22 mouse cellular contexts compared by ENCODE assay signal in the genomic region with DNA sequence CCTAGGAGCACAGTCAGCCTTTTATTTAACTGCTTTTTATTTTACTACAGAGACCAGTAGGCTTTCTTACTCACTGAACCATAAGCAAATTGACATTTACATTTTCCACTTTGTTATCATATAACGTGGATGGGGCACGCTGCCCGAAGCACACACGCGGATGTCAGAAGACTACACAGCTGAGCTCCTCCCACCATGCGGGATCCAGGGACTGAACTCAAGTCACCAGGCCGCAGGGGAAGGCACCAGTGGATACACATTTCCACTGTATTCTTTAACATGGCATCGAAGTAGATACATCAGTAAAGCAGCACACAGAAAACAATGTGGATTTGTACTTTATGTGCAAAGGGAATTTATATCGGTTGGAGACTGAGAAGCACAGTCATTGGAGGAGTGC. TPM values are rescaled to one million over a fixed set of nuclear protein-coding genes. Genes with fewer than 3 reads are reported as not detected.
DNase-seq lines count a peak whose midpoint lies in the region; ATAC-seq and TF ChIP-seq lines count a peak whose summit lies in the region.
"Had no signal": no experiment of that assay in that cellular context is flagged by ENCODE, and none has a peak within 500 bp of the region (broad histone marks: within the 10 kb centered on the region; RNA-seq: fewer than 3 reads in every experiment).

No protein-coding gene starts in this region.

- H3K4me1 ChIP-seq in heart, adult 2 months (ENCODE audit: control insufficient read depth, insufficient read depth, low read length): no peaks in the 10 kb centered on the region
- H3K4me1 ChIP-seq in midbrain, embryonic 11.5 days (ENCODE audit: control insufficient read depth, insufficient read depth, low read length): no peaks in the 10 kb centered on the region
- H3K4me1 ChIP-seq in midbrain, postnatal 0 days (ENCODE audit: insufficient read depth, low read length): no peaks in the 10 kb centered on the region

- TF ChIP-seq EP300 in heart, adult 2 months (IDR thresholded peaks at IDR 0.05; ENCODE audit: insufficient read depth, low read depth, low read length): no peak

- WGBS in heart, adult 2 months: 86% methylated on average over 9 of the region's 9 CpGs
- 91% methylated on average over 9 of the region's 9 CpGs for WGBS in midbrain, embryonic 11.5 days
- 92% methylated on average over 9 of the region's 9 CpGs for WGBS in midbrain, postnatal 0 days

- H3K36me3 ChIP-seq in heart, adult 2 months (ENCODE audit: control insufficient read depth, insufficient read depth, low read length): no peaks in the 10 kb centered on the region
- H3K36me3 ChIP-seq in midbrain, embryonic 11.5 days (ENCODE audit: control insufficient read depth, insufficient read depth, low read length): no peaks in the 10 kb centered on the region; the same call in 1 of the 2 replicates
- no peaks in the 10 kb centered on the region for H3K36me3 ChIP-seq in midbrain, postnatal 0 days (ENCODE audit: insufficient read depth, low read length)
- peaks cover 13% of the 10 kb centered on the region for H3K36me3 ChIP-seq in myocyte (ENCODE audit: control insufficient read depth, insufficient read depth)
- H3K36me3 ChIP-seq: G1E had no signal

- H3ac ChIP-seq in myocyte (ENCODE audit: control insufficient read depth, insufficient read length): no peak overlapping the region

- intact Hi-C loops in gastrocnemius, adult 2 months (cut with DNase I): loop anchor here (2.0 kb wide), 1 partner anchor 40 kb away; no protein-coding TSS in a partner anchor
- intact Hi-C loops in heart, adult 2 months (cut with DNase I): loop anchor here (5.0 kb wide), 1 partner anchor 38 kb away; no protein-coding TSS in a partner anchor

- peak overlapping the region; percentile 10 for H3K27ac ChIP-seq in gastrocnemius, adult 2 months
- H3K27ac ChIP-seq in heart, adult 2 months: no peak overlapping the region
- no peak overlapping the region for H3K27ac ChIP-seq in midbrain, embryonic 11.5 days (ENCODE audit: low read depth, low read length)
- H3K27ac ChIP-seq in midbrain, postnatal 0 days (ENCODE audit: low read depth, low read length): no peak overlapping the region

- no peaks in the 10 kb centered on the region for H3K9me3 ChIP-seq in midbrain, embryonic 11.5 days (ENCODE audit: control insufficient read depth, low read length)
- no peaks in the 10 kb centered on the region for H3K9me3 ChIP-seq in midbrain, postnatal 0 days (ENCODE audit: low read length)
- H3K9me3 ChIP-seq: G1E had no signal

- TF ChIP-seq CTCF in gastrocnemius, adult 2 months (IDR thresholded peaks at IDR 0.05): no peak
- no peak for TF ChIP-seq CTCF in heart, adult 2 months (IDR thresholded peaks at IDR 0.05)
- TF ChIP-seq CTCF in midbrain, postnatal 0 days (IDR thresholded peaks at IDR 0.05): no peak

- no peaks in the 10 kb centered on the region for H3K27me3 ChIP-seq in heart, adult 2 months (ENCODE audit: control insufficient read depth, insufficient read depth, low read length)
- H3K27me3 ChIP-seq in midbrain, embryonic 11.5 days (ENCODE audit: control insufficient read depth, insufficient read depth, low read length): no peaks in the 10 kb centered on the region
- no peaks in the 10 kb centered on the region for H3K27me3 ChIP-seq in midbrain, postnatal 0 days (ENCODE audit: insufficient read depth, low read length)
- H3K27me3 ChIP-seq in myocyte (ENCODE audit: control insufficient read depth, insufficient read depth, insufficient read length): no peaks in the 10 kb centered on the region
- H3K27me3 ChIP-seq: CH12.LX, Patski had no signal

- DNase-seq in gastrocnemius, adult 2 months: no peak
- no peak for DNase-seq in gastrocnemius, adult 18-20 months (ENCODE audit: low spot score)
- DNase-seq in heart, adult 11 months: peak; percentile 58
- no peak for DNase-seq in heart, adult 2 months
- peak; percentile 69 for DNase-seq in midbrain, embryonic 11.5 days (ENCODE audit: low spot score, missing footprints)
- DNase-seq in midbrain, postnatal 0 days (ENCODE audit: low spot score): no peak
- no peak for DNase-seq in urinary bladder, postnatal 25 days (ENCODE audit: low spot score)
- DNase-seq: adrenal gland, adult 2 months; adrenal gland, adult 8-10 months; adrenal gland, postnatal 10 days; adrenal gland, postnatal 14 days; adrenal gland, postnatal 25 days; adrenal gland, postnatal 36 days; B cell, adult 2 months; cerebellum, adult 11 months; cerebellum, adult 11-12 months had no signal

- H3K4me2 ChIP-seq in midbrain, embryonic 11.5 days: no peak overlapping the region
- no peak overlapping the region for H3K4me2 ChIP-seq in midbrain, postnatal 0 days (ENCODE audit: low read depth, low read length, poor library complexity, severe bottlenecking)
- H3K4me2 ChIP-seq in myocyte (ENCODE audit: low read depth): peak overlapping the region; percentile 1

- no peaks in the 10 kb centered on the region for H3K79me2 ChIP-seq in heart, adult 2 months (replicated peaks; ENCODE audit: control insufficient read depth, insufficient read depth, low read length)
- H3K79me2 ChIP-seq in myocyte (ENCODE audit: control insufficient read depth, insufficient read depth): peaks cover 23% of the 10 kb centered on the region

- H3K4me3 ChIP-seq in gastrocnemius, adult 2 months: no peak overlapping the region
- no peak overlapping the region for H3K4me3 ChIP-seq in heart, adult 2 months
- no peak overlapping the region for H3K4me3 ChIP-seq in midbrain, embryonic 11.5 days (ENCODE audit: low read depth, low read length)
- no peak overlapping the region for H3K4me3 ChIP-seq in midbrain, postnatal 0 days (ENCODE audit: low read depth, low read length)
- no peak overlapping the region for H3K4me3 ChIP-seq in myocyte

- no peak overlapping the region for H3K9ac ChIP-seq in heart, adult 2 months (ENCODE audit: low read depth, low read length)
- H3K9ac ChIP-seq in midbrain, embryonic 11.5 days (ENCODE audit: low read length): no peak overlapping the region
- no peak overlapping the region for H3K9ac ChIP-seq in midbrain, postnatal 0 days (replicated peaks; ENCODE audit: low read length, poor library complexity, severe bottlenecking)

- ATAC-seq in midbrain, embryonic 11.5 days (ENCODE audit: low FRiP score): no peak
- ATAC-seq in midbrain, postnatal 0 days (ENCODE audit: low FRiP score): no peak
- ATAC-seq: activated CD4-positive, CD25-positive, alpha-beta regulatory T cell, adult 4 months; CD4-positive, CD25-positive, alpha-beta regulatory T cell, adult 4 months; Patski had no signal

- no peak for TF ChIP-seq POLR2A in heart, adult 2 months (IDR thresholded peaks at IDR 0.05; ENCODE audit: insufficient read depth, low read depth, low read length)
- TF ChIP-seq POLR2A in myocyte (IDR thresholded peaks at IDR 0.05; ENCODE audit: insufficient read length, low read depth): no peak

TF ChIP-seq in myocyte, 11 proteins besides CTCF, POLR2A, EP300 and RAD21 (continues in another document):
- no peak for TF ChIP-seq E2F4 (IDR thresholded peaks at IDR 0.05; ENCODE audit: insufficient read depth)
- TF ChIP-seq SRF (IDR thresholded peaks at IDR 0.05; ENCODE audit: control insufficient read depth, insufficient read length, low read depth): no peak
- TF ChIP-seq USF1 (IDR thresholded peaks at IDR 0.05; ENCODE audit: low read depth): no peak
- TF ChIP-seq MYOD1 (IDR thresholded peaks at IDR 0.05; ENCODE audit: control insufficient read depth in 1 of 3, insufficient read length in 2 of 3, low read depth in 2 of 3): no peak
- no peak for TF ChIP-seq REST (IDR thresholded peaks at IDR 0.05; ENCODE audit: insufficient read depth, insufficient read length)
- no peak for TF ChIP-seq MAX (IDR thresholded peaks at IDR 0.05; ENCODE audit: low read depth)
- no peak for TF ChIP-seq TCF12 (IDR thresholded peaks at IDR 0.05; ENCODE audit: insufficient read depth, poor library complexity, severe bottlenecking)
- TF ChIP-seq TCF3 (IDR thresholded peaks at IDR 0.05; ENCODE audit: insufficient read length, low read depth): no peak
- TF ChIP-seq MYOG (IDR thresholded peaks at IDR 0.05; ENCODE audit: control insufficient read depth in 1 of 3, insufficient read depth in 1 of 3, insufficient read length in 2 of 3, low read depth in 2 of 3): no peak

RNA-seq across cellular contexts. Expression of gene Klhl41, which starts 5.3 kb away (rescaled TPM):
- 100 to 1,000 TPM; 511 to 652 TPM for total RNA-seq in gastrocnemius, adult 2 months (2021)
- 100 to 1,000 TPM; 665 to 708 TPM for total RNA-seq in gastrocnemius, adult 18-20 months (2021)
- 10 to 100 TPM; 67.3 to 75.7 TPM for total RNA-seq in heart, adult 2 months (2021)
- polyA plus RNA-seq in heart, adult 2 months (2012; rRNA removed): 19.3 and 40.7 TPM in 2 replicates
- polyA plus RNA-seq in midbrain, embryonic 11.5 days (2014; fragmentation: Nextera tagmentation; extraction: Ambion mirVana): 0.12 and 0.40 TPM in 2 replicates
- not detected in 2 replicates for total RNA-seq in midbrain, postnatal 0 days (2014; rRNA removed)
- polyA plus RNA-seq in midbrain, postnatal 0 days (2015; fragmentation: Nextera tagmentation; extraction: Ambion mirVana): 0.11 TPM in 1 of 2 replicates, not detected in the other
- 184 TPM for polyA plus RNA-seq in myocyte (2012; fragmentation: generic; extraction: Trizol)
- total RNA-seq: G1E had no signal
- polyA plus RNA-seq: activated CD4-positive, CD25-positive, alpha-beta regulatory T cell, adult 4 months; G1E had no signal

RNA-seq across cellular contexts. Expression of gene Bbs5, which starts 28.3 kb away (rescaled TPM):
- 1 to 10 TPM; 3.7 to 4.6 TPM for total RNA-seq in gastrocnemius, adult 2 months (2021)
- 1 to 10 TPM; 3.4 TPM for total RNA-seq in gastrocnemius, adult 18-20 months (2021)
- total RNA-seq in heart, adult 2 months (2021): 1 to 10 TPM; 5.1 to 5.2 TPM
- polyA plus RNA-seq in heart, adult 2 months (2012; rRNA removed): 1.6 and 2.0 TPM in 2 replicates
- 12.4 and 19.5 TPM in 2 replicates for polyA plus RNA-seq in midbrain, embryonic 11.5 days (2014; fragmentation: Nextera tagmentation; extraction: Ambion mirVana)
- total RNA-seq in midbrain, postnatal 0 days (2014; rRNA removed): 17.2 and 25.3 TPM in 2 replicates
- 27.3 and 28.4 TPM in 2 replicates for polyA plus RNA-seq in midbrain, postnatal 0 days (2015; fragmentation: Nextera tagmentation; extraction: Ambion mirVana)
- polyA plus RNA-seq in myocyte (2012; fragmentation: generic; extraction: Trizol): 7.6 TPM

RNA-seq across cellular contexts. Expression of gene Fastkd1, which starts 38.0 kb away (rescaled TPM):
- 10 to 100 TPM; 15.2 to 20.3 TPM for total RNA-seq in gastrocnemius, adult 2 months (2021)
- 10 to 100 TPM; 16.0 to 16.2 TPM for total RNA-seq in gastrocnemius, adult 18-20 months (2021)
- total RNA-seq in heart, adult 2 months (2021): 10 to 100 TPM; 27.1 to 33.1 TPM
- 8.8 and 17.2 TPM in 2 replicates for polyA plus RNA-seq in heart, adult 2 months (2012; rRNA removed)
- 21.0 and 21.8 TPM in 2 replicates for polyA plus RNA-seq in midbrain, embryonic 11.5 days (2014; fragmentation: Nextera tagmentation; extraction: Ambion mirVana)
- 22.6 and 25.0 TPM in 2 replicates for total RNA-seq in midbrain, postnatal 0 days (2014; rRNA removed)
- polyA plus RNA-seq in midbrain, postnatal 0 days (2015; fragmentation: Nextera tagmentation; extraction: Ambion mirVana): 12.6 and 13.8 TPM in 2 replicates
- 7.5 TPM for polyA plus RNA-seq in myocyte (2012; fragmentation: generic; extraction: Trizol)

RNA-seq across cellular contexts. Expression of gene Ppig, which starts 47.1 kb away (rescaled TPM):
- total RNA-seq in gastrocnemius, adult 2 months (2021): 10 to 100 TPM; 31.8 to 35.3 TPM
- total RNA-seq in gastrocnemius, adult 18-20 months (2021): 10 to 100 TPM; 29.0 to 34.0 TPM
- 10 to 100 TPM; 35.5 to 36.2 TPM for total RNA-seq in heart, adult 2 months (2021)
- 1.7 and 4.4 TPM in 2 replicates for polyA plus RNA-seq in heart, adult 2 months (2012; rRNA removed)
- 128 and 155 TPM in 2 replicates for polyA plus RNA-seq in midbrain, embryonic 11.5 days (2014; fragmentation: Nextera tagmentation; extraction: Ambion mirVana)
- 13.6 and 20.7 TPM in 2 replicates for total RNA-seq in midbrain, postnatal 0 days (2014; rRNA removed)
- 119 and 140 TPM in 2 replicates for polyA plus RNA-seq in midbrain, postnatal 0 days (2015; fragmentation: Nextera tagmentation; extraction: Ambion mirVana)
- 7.6 TPM for polyA plus RNA-seq in myocyte (2012; fragmentation: generic; extraction: Trizol)

Comparison
In these comparisons a context has a peak if more than half of its experiments do, and no peak if none do; other contexts are left out.
1. DNase-seq: peak in heart, adult 11 months (single experiment) and midbrain, embryonic 11.5 days (single experiment); none in gastrocnemius, adult 2 months (single experiment), gastrocnemius, adult 18-20 months (single experiment), heart, adult 2 months (0 of 2), midbrain, postnatal 0 days (single experiment) and urinary bladder, postnatal 25 days (single experiment).
2. RNA of gene Klhl41, which starts 5.3 kb away (total RNA-seq): 665 to 708 TPM in gastrocnemius, adult 18-20 months, 511 to 652 TPM in gastrocnemius, adult 2 months and 67.3 to 75.7 TPM in heart, adult 2 months; not detected in midbrain, postnatal 0 days; every median in the first group is over 10 times any median in the second.